Mouse (Mus musculus) limb, embryonic 12.5 days (tissue): ENCODE measurements at regions not wholly inside any gene's neighbourhood (a gene's known extent, or its start where the extent isn't known, plus 50 kb on each side); places are given as distances from the start of the nearest gene placed in this dataset.
"Not testable (repeated sequence)": the region's sequence is repeated elsewhere in the genome, so short reads cannot be mapped to it uniquely, and the experiment has no call there.

Experiments
- ATAC-seq: fragments of 200-750 bp; cut with Nextera tagmentation; 2 replicates; pipeline ENCODE4 v1.8.0; 2017; ENCODE audit warnings: low read depth, moderate TSS enrichment; ENCODE audit not compliant: insufficient number of reproducible peaks, insufficient read depth, low FRiP score, low TSS enrichment
- H3K27ac ChIP-seq: fragments of 300-500 bp; sonication (generic); 2 replicates; pipeline ENCODE4 v1.5.1; 2016; ENCODE audit warnings: mild to moderate bottlenecking, moderate library complexity
- H3K27me3 ChIP-seq: fragments of 300-500 bp; sonication (generic); 2 replicates; pipeline ENCODE4 v1.6.1; 2016; ENCODE audit warnings: mild to moderate bottlenecking, moderate library complexity
- H3K36me3 ChIP-seq: fragments of 300-500 bp; sonication (generic); 2 replicates; pipeline ENCODE4 v1.6.1; 2016; ENCODE audit warnings: mild to moderate bottlenecking, moderate library complexity
- H3K4me1 ChIP-seq: fragments of 300-500 bp; sonication (generic); replicated peaks from 2 replicates; pipeline ENCODE4 v1.6.1; 2016
- H3K4me2 ChIP-seq: fragments of 300-500 bp; sonication (generic); 2 replicates; pipeline ENCODE4 v1.6.1; 2016; ENCODE audit warnings: mild to moderate bottlenecking, moderate library complexity
- H3K4me3 ChIP-seq: fragments of 300-500 bp; sonication (generic); replicated peaks from 2 replicates; pipeline ENCODE4 v1.5.1; 2016; ENCODE audit warnings: mild to moderate bottlenecking
- H3K9ac ChIP-seq: fragments of 300-500 bp; sonication (generic); replicated peaks from 2 replicates; pipeline ENCODE4 v1.6.1; 2016; ENCODE audit warnings: mild to moderate bottlenecking, moderate library complexity
- H3K9me3 ChIP-seq: fragments of 300-500 bp; sonication (generic); 2 replicates; pipeline ENCODE4 v1.6.1; 2016; ENCODE audit warnings: mild to moderate bottlenecking, moderate library complexity
- WGBS: fragments of 180-500 bp; shearing (Covaris S2); methylation state at CpG from one replicate; pipeline ENCODE4 v1.1.7; 2016; 5-methylcytosine and 5-hydroxymethylcytosine counted together

GRCm38 (mm10) chr14:16087231-16087630, 161.8 kb upstream of the Ngly1 start:
- not testable (repeated sequence) for H3K4me1 ChIP-seq, H3K4me2 ChIP-seq, H3K9ac ChIP-seq, H3K36me3 ChIP-seq, H3K27ac ChIP-seq, H3K27me3 ChIP-seq, ATAC-seq, H3K4me3 ChIP-seq, H3K9me3 ChIP-seq

GRCm38 (mm10) chr14:16092391-16093132, 156.5 kb upstream of the Ngly1 start:
- 86% methylated on average over 4 of the region's 4 CpGs for WGBS

DNA sequence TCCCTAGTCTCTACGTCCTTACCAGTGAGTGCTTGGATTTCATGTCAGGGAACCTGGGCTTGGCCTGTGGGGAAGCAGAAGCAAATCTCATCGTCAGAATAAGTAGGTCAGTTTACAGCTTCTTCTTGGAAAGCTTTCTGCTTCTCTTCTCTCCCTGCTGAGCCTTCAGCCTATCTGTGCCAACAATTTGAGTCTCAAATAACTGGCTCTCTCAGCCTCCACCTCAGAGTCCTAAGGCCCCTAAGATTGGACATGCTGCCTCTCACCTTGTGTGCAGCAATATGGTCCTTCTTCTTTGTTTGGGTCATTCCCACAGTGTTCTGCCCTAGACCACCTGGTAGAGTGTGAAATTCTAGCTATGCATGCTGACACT, 156.0 kb upstream of the Ngly1 start:
- Histone ChIP-seq H3K4me1 (no peaks in the 10 kb centered on the region), H3K27ac (no peak overlapping the region), H3K36me3 (no peaks in the 10 kb centered on the region), H3K27me3 (no peaks in the 10 kb centered on the region), H3K9me3 (no peaks in the 10 kb centered on the region), H3K4me3 (no peak overlapping the region), H3K4me2 (no peak overlapping the region), H3K9ac (no peak overlapping the region)
- 57% methylated on average over 2 of the region's 2 CpGs for WGBS
- ATAC-seq = no peak

More at GRCm38 (mm10) chr14:16092391-16093132, 156.5 kb upstream of the Ngly1 start:
- H3K27me3 ChIP-seq = no peaks in the 10 kb centered on the region
- no peak overlapping the region for H3K4me3 ChIP-seq
- no peaks in the 10 kb centered on the region for H3K9me3 ChIP-seq
- no peak overlapping the region for H3K9ac ChIP-seq
- no peak overlapping the region for H3K27ac ChIP-seq
- no peak for ATAC-seq
- H3K4me1 ChIP-seq = no peaks in the 10 kb centered on the region
- H3K36me3 ChIP-seq = no peaks in the 10 kb centered on the region
- H3K4me2 ChIP-seq = no peak overlapping the region

GRCm38 (mm10) chr14:16109414-16109813, 139.7 kb upstream of the Ngly1 start:
- 95% methylated on average over 1 of the region's 1 CpGs for WGBS
- ATAC-seq = no peak
- Histone ChIP-seq H3K4me1 (no peaks in the 10 kb centered on the region), H3K4me3 (no peak overlapping the region), H3K27me3 (no peaks in the 10 kb centered on the region), H3K36me3 (no peaks in the 10 kb centered on the region), H3K9ac (no peak overlapping the region), H3K27ac (no peak overlapping the region), H3K9me3 (no peaks in the 10 kb centered on the region), H3K4me2 (no peak overlapping the region)

DNA sequence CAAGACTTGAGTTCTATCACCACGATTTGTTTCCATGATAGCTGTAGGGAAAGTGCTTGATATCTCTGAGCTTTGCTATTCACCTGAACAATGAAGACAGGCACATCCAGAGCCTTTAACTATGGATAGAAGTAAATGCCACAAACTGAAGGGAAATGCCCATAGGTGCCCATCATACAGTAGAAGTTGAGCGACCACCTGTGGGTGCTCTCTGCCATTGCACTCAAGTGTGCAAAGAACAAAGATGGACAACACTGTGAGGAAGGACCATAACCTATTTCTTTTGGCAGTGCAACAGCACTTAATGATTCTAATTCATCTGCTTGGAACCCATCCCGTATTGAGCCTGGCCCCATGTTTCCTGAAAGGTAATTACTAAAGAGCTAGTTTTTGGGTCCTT, 116.4 kb upstream of the Ngly1 start:
- Histone ChIP-seq H3K27ac (no peak overlapping the region), H3K9ac (no peak overlapping the region), H3K27me3 (no peaks in the 10 kb centered on the region), H3K36me3 (no peaks in the 10 kb centered on the region), H3K4me3 (no peak overlapping the region), H3K4me1 (no peaks in the 10 kb centered on the region), H3K4me2 (no peak overlapping the region), H3K9me3 (no peaks in the 10 kb centered on the region)
- ATAC-seq = no peak
- WGBS = 88% methylated on average over 3 of the region's 3 CpGs

DNA sequence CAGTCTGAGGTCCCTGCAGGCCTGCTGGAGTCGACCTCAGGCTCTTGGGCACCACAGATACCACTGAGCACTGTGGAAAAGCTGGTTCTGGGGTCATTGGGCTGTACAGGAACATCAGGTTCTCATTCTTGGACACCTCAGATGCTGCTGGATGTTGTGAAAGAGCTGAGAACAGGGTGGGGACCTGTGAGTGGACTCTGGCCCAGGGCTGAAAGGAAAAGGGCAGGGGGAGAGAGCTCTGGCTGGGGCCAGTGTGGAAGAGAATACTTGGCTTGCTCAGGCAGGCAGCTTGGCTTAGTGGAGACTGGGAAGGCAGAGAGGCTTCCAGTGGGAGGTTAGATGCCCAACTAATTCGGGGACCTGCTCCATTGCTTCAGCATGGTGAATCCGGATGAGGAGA, 115.7 kb upstream of the Ngly1 start:
- H3K4me1 ChIP-seq = no peaks in the 10 kb centered on the region
- no peak for ATAC-seq
- no peak overlapping the region for H3K4me3 ChIP-seq
- no peak overlapping the region for H3K9ac ChIP-seq
- WGBS = 66% methylated on average over 3 of the region's 3 CpGs
- H3K27ac ChIP-seq = no peak overlapping the region
- H3K4me2 ChIP-seq = no peak overlapping the region
- H3K36me3 ChIP-seq = no peaks in the 10 kb centered on the region
- H3K9me3 ChIP-seq = no peaks in the 10 kb centered on the region
- H3K27me3 ChIP-seq = no peaks in the 10 kb centered on the region

DNA sequence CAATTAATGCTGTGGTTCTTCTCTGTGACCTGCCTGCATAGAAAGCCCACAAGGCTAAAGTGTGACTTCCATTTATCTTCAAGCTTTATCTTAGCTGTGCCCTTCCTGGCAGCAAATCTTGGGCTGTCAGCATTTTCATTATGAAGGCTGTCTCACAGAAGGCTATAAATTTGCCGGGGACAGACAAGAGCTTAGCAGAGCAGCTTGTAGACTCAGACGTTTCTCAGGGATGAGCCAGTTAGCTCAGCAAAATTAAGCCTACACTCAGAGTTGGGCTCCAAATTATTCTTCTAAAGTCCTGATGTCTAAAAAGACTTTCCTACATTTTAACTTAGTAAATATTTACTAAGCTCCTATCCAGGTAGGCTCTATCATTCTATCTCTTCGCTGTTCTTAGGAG, 112.9 kb upstream of the Ngly1 start:
- WGBS = 62% methylated on average over 3 of the region's 3 CpGs
- no peaks in the 10 kb centered on the region for H3K9me3 ChIP-seq
- H3K27ac ChIP-seq = no peak overlapping the region
- no peaks in the 10 kb centered on the region for H3K36me3 ChIP-seq
- no peaks in the 10 kb centered on the region for H3K4me1 ChIP-seq
- H3K4me2 ChIP-seq = no peak overlapping the region
- no peak overlapping the region for H3K4me3 ChIP-seq
- no peak overlapping the region for H3K9ac ChIP-seq
- H3K27me3 ChIP-seq = no peaks in the 10 kb centered on the region
- no peak for ATAC-seq

GRCm38 (mm10) chr14:16144299-16144698, 104.8 kb upstream of the Ngly1 start:
- H3K4me2 ChIP-seq = no peak overlapping the region

GRCm38 (mm10) chr14:16146811-16147210, 102.3 kb upstream of the Ngly1 start:
- WGBS = 68% methylated on average over 4 of the region's 4 CpGs

More at GRCm38 (mm10) chr14:16144299-16144698, 104.8 kb upstream of the Ngly1 start:
- Histone ChIP-seq H3K9me3 (no peaks in the 10 kb centered on the region), H3K4me3 (no peak overlapping the region), H3K4me1 (no peaks in the 10 kb centered on the region), H3K27me3 (no peaks in the 10 kb centered on the region), H3K9ac (no peak overlapping the region), H3K36me3 (no peaks in the 10 kb centered on the region), H3K27ac (no peak overlapping the region)
- WGBS = 87% methylated on average over 5 of the region's 5 CpGs
- ATAC-seq = no peak

DNA sequence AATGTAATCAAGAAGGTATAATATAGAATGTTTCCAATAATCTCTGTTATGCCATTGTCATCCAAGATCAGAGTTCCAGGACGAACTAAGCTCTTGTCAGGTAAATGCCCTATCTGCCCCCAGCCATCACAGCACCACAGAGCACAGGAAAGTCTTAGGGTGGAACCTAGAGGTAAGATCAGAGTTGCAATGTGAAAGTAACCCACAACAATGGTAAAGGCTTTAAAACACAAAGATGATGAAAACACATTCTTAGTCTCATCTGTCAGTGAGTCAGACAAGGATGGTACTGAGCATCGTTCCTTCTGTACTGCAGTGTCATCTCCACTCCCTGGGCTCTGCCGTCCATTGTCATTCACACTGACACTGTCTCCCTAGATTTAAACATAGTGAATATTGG, 97.3 kb upstream of the Ngly1 start:
- WGBS = 77% methylated on average over 3 of the region's 3 CpGs
- no peaks in the 10 kb centered on the region for H3K36me3 ChIP-seq
- H3K4me3 ChIP-seq = no peak overlapping the region
- no peaks in the 10 kb centered on the region for H3K9me3 ChIP-seq
- no peak overlapping the region for H3K4me2 ChIP-seq
- no peaks in the 10 kb centered on the region for H3K27me3 ChIP-seq
- H3K9ac ChIP-seq = no peak overlapping the region
- H3K4me1 ChIP-seq = no peaks in the 10 kb centered on the region
- H3K27ac ChIP-seq = no peak overlapping the region
- ATAC-seq = no peak

More at GRCm38 (mm10) chr14:16146811-16147210, 102.3 kb upstream of the Ngly1 start:
- Histone ChIP-seq H3K9me3 (no peaks in the 10 kb centered on the region), H3K27me3 (no peaks in the 10 kb centered on the region), H3K9ac (no peak overlapping the region), H3K27ac (no peak overlapping the region), H3K4me2 (no peak overlapping the region), H3K4me3 (no peak overlapping the region), H3K4me1 (no peaks in the 10 kb centered on the region), H3K36me3 (no peaks in the 10 kb centered on the region)
- ATAC-seq = no peak

GRCm38 (mm10) chr14:16152702-16153101, 96.4 kb upstream of the Ngly1 start:
- H3K4me2 ChIP-seq = no peak overlapping the region
- H3K4me1 ChIP-seq = no peaks in the 10 kb centered on the region
- WGBS = 70% methylated on average over 3 of the region's 3 CpGs
- no peaks in the 10 kb centered on the region for H3K27me3 ChIP-seq
- H3K9ac ChIP-seq = no peak overlapping the region
- no peak overlapping the region for H3K27ac ChIP-seq
- H3K4me3 ChIP-seq = no peak overlapping the region
- no peaks in the 10 kb centered on the region for H3K9me3 ChIP-seq
- no peak for ATAC-seq
- H3K36me3 ChIP-seq = no peaks in the 10 kb centered on the region

DNA sequence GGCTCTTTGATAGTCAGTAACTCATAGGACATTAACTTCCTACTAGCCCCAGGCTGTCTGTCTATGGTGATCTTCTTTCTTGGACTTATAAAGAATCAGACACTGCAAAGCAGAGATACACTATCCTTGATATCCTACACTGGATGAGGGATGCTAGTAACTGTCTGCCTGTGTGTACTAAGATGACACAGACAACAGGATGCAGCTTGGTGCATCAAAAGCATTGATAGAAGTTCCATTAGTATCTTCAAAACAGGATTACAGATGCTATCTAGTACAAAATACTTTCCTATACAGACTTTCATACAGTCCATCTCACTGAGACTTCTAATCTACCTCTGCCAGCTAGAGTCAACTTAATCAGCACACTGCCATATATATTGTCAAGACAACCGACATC, 94.0 kb upstream of the Ngly1 start:
- no peak for ATAC-seq
- WGBS = 74% methylated on average over 1 of the region's 1 CpGs

More for the DNA sequence above, 94.0 kb upstream of the Ngly1 start:
- Histone ChIP-seq H3K36me3 (no peaks in the 10 kb centered on the region), H3K27ac (no peak overlapping the region), H3K4me2 (no peak overlapping the region), H3K4me1 (no peaks in the 10 kb centered on the region), H3K9me3 (no peaks in the 10 kb centered on the region), H3K27me3 (no peaks in the 10 kb centered on the region), H3K9ac (no peak overlapping the region), H3K4me3 (no peak overlapping the region)
